Mouse (Mus musculus) G1E (cell line): ENCODE results near the gene Hsd17b12.

ENCODE experiments used
- CTCF ChIP-seq: IDR thresholded peaks from 2 replicates; pipeline ENCODE4 v1.5.1; 2012; ENCODE audit warnings: low read depth, low read length, inconsistent platforms, mixed read lengths
- GATA1 ChIP-seq: IDR thresholded peaks from 2 replicates; pipeline ENCODE4 v1.6.1; 2012; ENCODE audit warnings: borderline replicate concordance, low read length, inconsistent platforms, mixed read lengths
- GATA2 ChIP-seq: IDR thresholded peaks from 2 replicates; pipeline ENCODE4 v1.6.1; 2012; ENCODE audit warnings: low read depth, low read length, inconsistent platforms, borderline replicate concordance
- TAL1 ChIP-seq: conservative IDR thresholded peaks from 2 replicates; pipeline ENCODE4 v1.6.1; 2012; ENCODE audit warnings: low read depth, low read length, inconsistent platforms, mixed read lengths

GRCm38 (mm10) chr2:94178321-94179029 lies 20.7 kb upstream of the Hsd17b12 start:
- no peak for TF ChIP-seq CTCF
- TF ChIP-seq TAL1, result no peak
- TF ChIP-seq GATA1, result no peak
- TF ChIP-seq GATA2, result no peak
